Mouse (Mus musculus) heart, embryonic 14.5 days (tissue): ENCODE results near the gene Rpp40. TPM values are rescaled to one million over a fixed set of nuclear protein-coding genes. Genes with fewer than 3 reads are reported as not detected.
A peak's percentile ranks its signal among the peaks of the same experiment; 100 is the strongest.

Experiments used
- ATAC-seq: fragments of 200-750 bp; cut with Nextera tagmentation; 2 replicates; pipeline ENCODE4 v1.8.0; 2017; ENCODE audit warnings: low read depth, moderate TSS enrichment; ENCODE audit not compliant: insufficient number of reproducible peaks, insufficient read depth, low FRiP score
- H3K27ac ChIP-seq, 2 experiments: fragments of 200-500 bp in 1 of 2; fragments of 300-500 bp in 1 of 2; sonication (generic) in 1 of 2; replicated peaks in 1 of 2; 2 replicates each; pipeline ENCODE4 v1.5.1; 2012 to 2014; ENCODE audit warnings: low read depth in 2 of 2, low read length in 2 of 2, control low read depth in 1 of 2, mild to moderate bottlenecking in 1 of 2, mixed read lengths in 1 of 2; ENCODE audit not compliant: control insufficient read depth in 1 of 2, insufficient read depth in 1 of 2
- H3K27me3 ChIP-seq: fragments of 300-500 bp; sonication (generic); 2 replicates; pipeline ENCODE4 v1.6.1; 2014; ENCODE audit warnings: mild to moderate bottlenecking, low read length, control low read depth; ENCODE audit not compliant: control insufficient read depth, insufficient read depth
- H3K36me3 ChIP-seq: fragments of 300-500 bp; sonication (generic); 2 replicates; pipeline ENCODE4 v1.6.1; 2014; ENCODE audit warnings: mild to moderate bottlenecking, control low read depth, low read length, mixed read lengths; ENCODE audit not compliant: control insufficient read depth, insufficient read depth
- H3K4me1 ChIP-seq, 2 experiments: fragments of 200-500 bp in 1 of 2; fragments of 300-500 bp in 1 of 2; sonication (generic) in 1 of 2; 2 replicates each; pipeline ENCODE4 v1.6.1; 2012 to 2014; ENCODE audit warnings: low read length in 2 of 2, control low read depth in 1 of 2, mixed read lengths in 1 of 2; ENCODE audit not compliant: control insufficient read depth in 2 of 2, insufficient read depth in 2 of 2
- H3K4me2 ChIP-seq: fragments of 300-500 bp; sonication (generic); 2 replicates; pipeline ENCODE4 v1.6.1; 2014; ENCODE audit warnings: mild to moderate bottlenecking, low read length
- H3K4me3 ChIP-seq, 2 experiments: fragments of 200-500 bp in 1 of 2; fragments of 300-500 bp in 1 of 2; sonication (generic) in 1 of 2; 2 replicates each; pipeline ENCODE4 v1.5.1; 2012 to 2014; ENCODE audit warnings: low read length in 2 of 2, mild to moderate bottlenecking in 2 of 2, control low read depth in 1 of 2, low read depth in 1 of 2, moderate library complexity in 1 of 2; ENCODE audit not compliant: control insufficient read depth in 1 of 2, insufficient read depth in 1 of 2
- H3K9ac ChIP-seq: fragments of 300-500 bp; sonication (generic); 2 replicates; pipeline ENCODE4 v1.6.1; 2014; ENCODE audit warnings: mild to moderate bottlenecking, low read length
- H3K9me3 ChIP-seq: fragments of 300-500 bp; sonication (generic); 2 replicates; pipeline ENCODE4 v1.6.1; 2016; ENCODE audit warnings: low read length, control low read depth; ENCODE audit not compliant: control insufficient read depth
- WGBS: fragments of 180-500 bp; shearing (Covaris S2); extraction: QIAGEN DNeasy Blood & Tissue Kit; methylation state at CpG from one replicate; pipeline ENCODE4 v1.1.7; 2014; 5-methylcytosine and 5-hydroxymethylcytosine counted together
- polyA plus RNA-seq: library from polyadenylated mRNA; unstranded; fragments of >200 nt; fragmentation: Nextera tagmentation; extraction: Ambion mirVana; gene quantifications from 2 replicates; pipeline ENCODE4 v1.2.1, GENCODE M21; 2014

The Rpp40 gene
- polyA plus RNA-seq, 1 experiment from 2014 or later: 8.9 TPM

- Histone ChIP-seq H3K9ac (no peak overlapping the region), H3K36me3 (no peaks in the 10 kb centered on the region), H3K4me3 (no peak overlapping the region), H3K4me1 (peaks cover 14 to 27% of the 10 kb centered on the region in 2 experiments), H3K9me3 (no peaks in the 10 kb centered on the region), H3K27me3 (no peaks in the 10 kb centered on the region), H3K4me2 (peak overlapping the region; percentile 16; the same call in 1 of the 2 replicates), H3K27ac (no peak overlapping the region)
- ATAC-seq: no peak
- 24% methylated on average over 3 of the region's 3 CpGs for WGBS
Observed at GRCm38 (mm10) chr13:35845306-35845705, 60.9 kb downstream of the Rpp40 start.

Other genes starting within 250 kb of the Rpp40 start
- 14.8 and 16.7 TPM in 2 replicates for gene Cdyl, start 246.5 kb downstream of the Rpp40 start, polyA plus RNA-seq
- 3.9 and 4.3 TPM in 2 replicates for gene Ppp1r3g, start 52.5 kb upstream of the Rpp40 start, polyA plus RNA-seq
- 58.6 and 68.1 TPM in 2 replicates for gene Fars2, start 211.1 kb upstream of the Rpp40 start, polyA plus RNA-seq
- 31.6 and 32.5 TPM in 2 replicates for gene Lyrm4, start 211.2 kb upstream of the Rpp40 start, polyA plus RNA-seq